Mouse (Mus musculus) embryonic fibroblast, embryonic 13.5 days (primary cell): ENCODE measurements at regions not wholly inside any gene's neighbourhood (a gene's known extent, or its start where the extent isn't known, plus 50 kb on each side); places are given as distances from the start of the nearest gene placed in this dataset.

Experiments
- H3K27ac ChIP-seq: 2 replicates; pipeline ENCODE4 v1.5.1; 2012; ENCODE audit warnings: low read length, control low read depth, inconsistent platforms; ENCODE audit not compliant: insufficient read depth
- H3K4me1 ChIP-seq: 2 replicates; pipeline ENCODE4 v1.6.1; 2011; ENCODE audit warnings: low read length; ENCODE audit not compliant: control insufficient read depth, insufficient read depth
- H3K4me3 ChIP-seq: 2 replicates; pipeline ENCODE4 v1.5.1; 2011; ENCODE audit warnings: mild to moderate bottlenecking, control low read depth, low read length; ENCODE audit not compliant: insufficient read depth
- CTCF ChIP-seq: IDR thresholded peaks from 2 replicates; pipeline ENCODE4 v1.5.1; 2011; ENCODE audit warnings: mild to moderate bottlenecking, control low read depth, low read length, moderate library complexity, borderline replicate concordance; ENCODE audit not compliant: insufficient read depth
- POLR2A ChIP-seq: IDR thresholded peaks from 2 replicates; pipeline ENCODE4 v1.6.1; 2011; ENCODE audit warnings: low read depth, mild to moderate bottlenecking, control low read depth, low read length, moderate library complexity

- Histone ChIP-seq H3K4me1 (no peaks in the 10 kb centered on the region), H3K27ac (no peak overlapping the region), H3K4me3 (no peak overlapping the region)
- TF ChIP-seq POLR2A (no peak), CTCF (no peak)
Measured at GRCm38 (mm10) chr11:84707772-84708171, 111.5 kb downstream of the Mrm1 start.

GRCm38 (mm10) chr11:84706692-84707091 is 112.6 kb downstream of the Mrm1 start:
- Histone ChIP-seq H3K4me1 (no peaks in the 10 kb centered on the region), H3K27ac (no peak overlapping the region), H3K4me3 (no peak overlapping the region)
- TF ChIP-seq CTCF (no peak), POLR2A (no peak)

- Histone ChIP-seq H3K4me3 (no peak overlapping the region), H3K27ac (no peak overlapping the region), H3K4me1 (no peaks in the 10 kb centered on the region)
- TF ChIP-seq CTCF (no peak), POLR2A (no peak)
Measured at GRCm38 (mm10) chr11:84701319-84702175, 117.8 kb downstream of the Mrm1 start.

GRCm38 (mm10) chr11:84697521-84697920 is 121.8 kb downstream of the Mrm1 start:
- H3K4me1 ChIP-seq = no peaks in the 10 kb centered on the region
- no peak overlapping the region for H3K4me3 ChIP-seq
- no peak overlapping the region for H3K27ac ChIP-seq
- TF ChIP-seq CTCF (no peak), POLR2A (no peak)

- no peak overlapping the region for H3K27ac ChIP-seq
- H3K4me1 ChIP-seq = no peaks in the 10 kb centered on the region
- TF ChIP-seq POLR2A = no peak
- TF ChIP-seq CTCF = no peak
- no peak overlapping the region for H3K4me3 ChIP-seq
Measured at GRCm38 (mm10) chr11:84692638-84693037, 126.7 kb downstream of the Mrm1 start.

- TF ChIP-seq CTCF (no peak), POLR2A (no peak)
- Histone ChIP-seq H3K27ac (no peak overlapping the region), H3K4me3 (no peak overlapping the region), H3K4me1 (no peaks in the 10 kb centered on the region)
Measured at GRCm38 (mm10) chr11:84691410-84692148, 127.7 kb downstream of the Mrm1 start.

GRCm38 (mm10) chr11:84686473-84686872 is 132.8 kb downstream of the Mrm1 start:
- no peak overlapping the region for H3K27ac ChIP-seq
- no peaks in the 10 kb centered on the region for H3K4me1 ChIP-seq
- no peak overlapping the region for H3K4me3 ChIP-seq
- TF ChIP-seq POLR2A (no peak), CTCF (no peak)

GRCm38 (mm10) chr11:84684325-84684724 is 135.0 kb downstream of the Mrm1 start:
- Histone ChIP-seq H3K4me1 (no peaks in the 10 kb centered on the region), H3K27ac (no peak overlapping the region), H3K4me3 (no peak overlapping the region)
- TF ChIP-seq POLR2A (no peak), CTCF (no peak)

- Histone ChIP-seq H3K27ac (no peak overlapping the region), H3K4me1 (no peaks in the 10 kb centered on the region), H3K4me3 (no peak overlapping the region)
- no peak for TF ChIP-seq POLR2A
- no peak for TF ChIP-seq CTCF
Measured at GRCm38 (mm10) chr11:84682931-84683330, 136.4 kb downstream of the Mrm1 start.
